ENCODE assay signal across 9 mouse cellular contexts in the genomic region with DNA sequence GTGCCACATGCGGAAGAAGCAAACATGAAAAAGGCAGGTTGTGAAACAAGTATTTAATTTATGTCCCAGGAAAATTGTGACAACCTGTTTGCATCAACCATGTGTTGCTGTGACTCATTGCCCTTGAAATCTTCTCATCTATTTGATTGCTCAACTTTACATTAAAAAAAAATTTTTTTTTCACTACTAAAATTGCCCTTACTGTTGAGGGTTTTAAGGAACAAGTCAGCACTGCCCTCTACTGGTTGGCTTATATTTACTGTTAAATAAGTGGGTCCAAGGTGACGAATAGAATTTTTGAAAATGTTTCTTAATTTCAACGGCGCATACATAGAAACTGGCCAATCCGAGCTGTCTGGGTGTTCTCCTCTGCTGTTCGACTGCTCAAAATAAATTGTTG. TPM values are rescaled to one million over a fixed set of nuclear protein-coding genes. Genes with fewer than 3 reads are reported as not detected.
DNase-seq lines count a peak whose midpoint lies in the region; ATAC-seq and TF ChIP-seq lines count a peak whose summit lies in the region.
"Had no signal": no experiment of that assay in that cellular context is flagged by ENCODE, and none has a peak within 500 bp of the region (broad histone marks: within the 10 kb centered on the region; RNA-seq: fewer than 3 reads in every experiment).

No protein-coding gene starts in this region.

- H3K27ac ChIP-seq in forebrain, embryonic 14.5 days (ENCODE audit: low read depth, low read length), result no peak overlapping the region
- no peak overlapping the region for H3K27ac ChIP-seq in forebrain, embryonic 12.5 days
- H3K27ac ChIP-seq in midbrain, postnatal 0 days (ENCODE audit: low read depth, low read length), result no peak overlapping the region
- no peak overlapping the region for H3K27ac ChIP-seq in midbrain, embryonic 13.5 days
- H3K27ac ChIP-seq in intestine, embryonic 15.5 days, result no peak overlapping the region
- H3K27ac ChIP-seq: limb, embryonic 13.5 days had no signal

- H3K9ac ChIP-seq in forebrain, embryonic 14.5 days (ENCODE audit: low read length), result no peak overlapping the region
- H3K9ac ChIP-seq in forebrain, embryonic 12.5 days, result no peak overlapping the region
- H3K9ac ChIP-seq in midbrain, postnatal 0 days (replicated peaks; ENCODE audit: low read length, poor library complexity, severe bottlenecking), result no peak overlapping the region
- no peak overlapping the region for H3K9ac ChIP-seq in midbrain, embryonic 13.5 days (replicated peaks)
- no peak overlapping the region for H3K9ac ChIP-seq in intestine, embryonic 15.5 days
- H3K9ac ChIP-seq: limb, embryonic 13.5 days had no signal

- no peaks in the 10 kb centered on the region for H3K36me3 ChIP-seq in forebrain, embryonic 14.5 days (ENCODE audit: control insufficient read depth, insufficient read depth, low read length)
- no peaks in the 10 kb centered on the region for H3K36me3 ChIP-seq in forebrain, embryonic 12.5 days (replicated peaks)
- H3K36me3 ChIP-seq in midbrain, postnatal 0 days (ENCODE audit: insufficient read depth, low read length), result no peaks in the 10 kb centered on the region
- H3K36me3 ChIP-seq in midbrain, embryonic 13.5 days, result no peaks in the 10 kb centered on the region
- no peaks in the 10 kb centered on the region for H3K36me3 ChIP-seq in intestine, embryonic 15.5 days
- H3K36me3 ChIP-seq: limb, embryonic 13.5 days had no signal

- ATAC-seq in forebrain, embryonic 14.5 days, result no peak
- ATAC-seq in forebrain, embryonic 12.5 days (ENCODE audit: low FRiP score), result no peak
- ATAC-seq in midbrain, postnatal 0 days (ENCODE audit: low FRiP score), result no peak
- no peak for ATAC-seq in midbrain, embryonic 13.5 days
- no peak for ATAC-seq in intestine, embryonic 15.5 days

- no peaks in the 10 kb centered on the region for H3K4me1 ChIP-seq in forebrain, embryonic 14.5 days (ENCODE audit: control insufficient read depth, insufficient read depth, low read length)
- H3K4me1 ChIP-seq in forebrain, embryonic 12.5 days, result no peaks in the 10 kb centered on the region
- no peaks in the 10 kb centered on the region for H3K4me1 ChIP-seq in midbrain, postnatal 0 days (ENCODE audit: insufficient read depth, low read length)
- H3K4me1 ChIP-seq in midbrain, embryonic 13.5 days (replicated peaks), result no peaks in the 10 kb centered on the region
- H3K4me1 ChIP-seq in intestine, embryonic 15.5 days (replicated peaks), result 0 out of 2 replicates have a peak, but pooled peaks cover 2% of the 10 kb centered on the region
- H3K4me1 ChIP-seq: limb, embryonic 13.5 days had no signal

- peak; percentile 73 for TF ChIP-seq CTCF in midbrain, postnatal 0 days (IDR thresholded peaks at IDR 0.05)

- 51% methylated on average over 6 of the region's 6 CpGs for WGBS in forebrain, embryonic 14.5 days
- 49% methylated on average over 6 of the region's 6 CpGs for WGBS in forebrain, embryonic 12.5 days
- WGBS in midbrain, postnatal 0 days, result 45% methylated on average over 6 of the region's 6 CpGs
- WGBS in midbrain, embryonic 13.5 days, result 41% methylated on average over 6 of the region's 6 CpGs
- 45% methylated on average over 6 of the region's 6 CpGs for WGBS in intestine, embryonic 15.5 days

- no peaks in the 10 kb centered on the region for H3K27me3 ChIP-seq in forebrain, embryonic 14.5 days (replicated peaks; ENCODE audit: control insufficient read depth, insufficient read depth, low read length)
- H3K27me3 ChIP-seq in forebrain, embryonic 12.5 days, result no peaks in the 10 kb centered on the region
- no peaks in the 10 kb centered on the region for H3K27me3 ChIP-seq in midbrain, postnatal 0 days (ENCODE audit: insufficient read depth, low read length)
- H3K27me3 ChIP-seq in midbrain, embryonic 13.5 days, result no peaks in the 10 kb centered on the region
- H3K27me3 ChIP-seq in intestine, embryonic 15.5 days (replicated peaks), result no peaks in the 10 kb centered on the region
- H3K27me3 ChIP-seq: limb, embryonic 13.5 days had no signal

- DNase-seq in forebrain, embryonic 14.5 days (ENCODE audit: low spot score), result peak; percentile 79
- DNase-seq in midbrain, postnatal 0 days (ENCODE audit: low spot score), result peak; percentile 75
- DNase-seq in cerebellum, adult 9-10 months, result peak; percentile 59
- peak; percentile 34 for DNase-seq in skeletal muscle tissue, adult 2 months (ENCODE audit: low read depth, low spot score)
- DNase-seq in spleen, postnatal 14 days (ENCODE audit: low spot score in 2 of 2), result no peak

- H3K4me3 ChIP-seq in forebrain, embryonic 14.5 days (ENCODE audit: low read depth, low read length), result no peak overlapping the region
- H3K4me3 ChIP-seq in forebrain, embryonic 12.5 days (replicated peaks), result no peak overlapping the region
- H3K4me3 ChIP-seq in midbrain, postnatal 0 days (ENCODE audit: low read depth, low read length), result no peak overlapping the region
- H3K4me3 ChIP-seq in midbrain, embryonic 13.5 days (replicated peaks), result no peak overlapping the region
- H3K4me3 ChIP-seq in intestine, embryonic 15.5 days (replicated peaks), result no peak overlapping the region
- H3K4me3 ChIP-seq: limb, embryonic 13.5 days had no signal

- no peak overlapping the region for H3K4me2 ChIP-seq in forebrain, embryonic 14.5 days (ENCODE audit: low read length)
- H3K4me2 ChIP-seq in forebrain, embryonic 12.5 days, result no peak overlapping the region
- no peak overlapping the region for H3K4me2 ChIP-seq in midbrain, postnatal 0 days (ENCODE audit: low read depth, low read length, poor library complexity, severe bottlenecking)
- H3K4me2 ChIP-seq in midbrain, embryonic 13.5 days (replicated peaks), result no peak overlapping the region
- H3K4me2 ChIP-seq in intestine, embryonic 15.5 days (replicated peaks), result 0 out of 2 replicates have a peak overlapping the region, but pooled peaks have one; percentile 33
- H3K4me2 ChIP-seq: limb, embryonic 13.5 days had no signal

- H3K9me3 ChIP-seq in forebrain, embryonic 14.5 days (replicated peaks; ENCODE audit: control insufficient read depth, low read length), result no peaks in the 10 kb centered on the region
- no peaks in the 10 kb centered on the region for H3K9me3 ChIP-seq in forebrain, embryonic 12.5 days
- H3K9me3 ChIP-seq in midbrain, postnatal 0 days (ENCODE audit: low read length), result no peaks in the 10 kb centered on the region
- H3K9me3 ChIP-seq in midbrain, embryonic 13.5 days, result no peaks in the 10 kb centered on the region
- H3K9me3 ChIP-seq in intestine, embryonic 15.5 days, result no peaks in the 10 kb centered on the region
- H3K9me3 ChIP-seq: limb, embryonic 13.5 days had no signal

RNA-seq across cellular contexts. Expression of a gene that starts 29.2 kb away (rescaled TPM):
- 10.2 and 10.9 TPM in 2 replicates for polyA plus RNA-seq in forebrain, embryonic 14.5 days (2014; fragmentation: Nextera tagmentation; extraction: Ambion mirVana)
- 5.2 and 5.9 TPM in 2 replicates for polyA plus RNA-seq in forebrain, embryonic 12.5 days (2016; fragmentation: Nextera tagmentation; extraction: Ambion mirVana)
- 10.5 and 12.3 TPM in 2 replicates for total RNA-seq in midbrain, postnatal 0 days (2014; rRNA removed)
- polyA plus RNA-seq in midbrain, postnatal 0 days (2015; fragmentation: Nextera tagmentation; extraction: Ambion mirVana), result 26.3 and 28.5 TPM in 2 replicates
- polyA plus RNA-seq in midbrain, embryonic 13.5 days (2015; fragmentation: Nextera tagmentation; extraction: Ambion mirVana), result 9.0 and 11.7 TPM in 2 replicates
- 37.6 and 49.3 TPM in 2 replicates for polyA plus RNA-seq in intestine, embryonic 15.5 days (2015; fragmentation: Nextera tagmentation; extraction: Ambion mirVana)

RNA-seq across cellular contexts. Expression of a gene that starts 44.4 kb away (rescaled TPM):
- not detected in 2 replicates for polyA plus RNA-seq in forebrain, embryonic 14.5 days (2014; fragmentation: Nextera tagmentation; extraction: Ambion mirVana)
- polyA plus RNA-seq in forebrain, embryonic 12.5 days (2016; fragmentation: Nextera tagmentation; extraction: Ambion mirVana), result not detected in 2 replicates
- not detected in 2 replicates for total RNA-seq in midbrain, postnatal 0 days (2014; rRNA removed)
- not detected in 2 replicates for polyA plus RNA-seq in midbrain, postnatal 0 days (2015; fragmentation: Nextera tagmentation; extraction: Ambion mirVana)
- polyA plus RNA-seq in midbrain, embryonic 13.5 days (2015; fragmentation: Nextera tagmentation; extraction: Ambion mirVana), result not detected in 2 replicates
- 0.14 TPM in 1 of 2 replicates, not detected in the other for polyA plus RNA-seq in intestine, embryonic 15.5 days (2015; fragmentation: Nextera tagmentation; extraction: Ambion mirVana)
- polyA plus RNA-seq: limb, embryonic 13.5 days had no signal

Comparison
In these comparisons a context has a peak if more than half of its experiments do, and no peak if none do; other contexts are left out.
1. DNase-seq: peak in forebrain, embryonic 14.5 days (single experiment), midbrain, postnatal 0 days (single experiment), cerebellum, adult 9-10 months (single experiment) and skeletal muscle tissue, adult 2 months (single experiment); none in spleen, postnatal 14 days (0 of 2).